Mouse (Mus musculus): ENCODE measurements around the gene Pdrg1. TPM values are rescaled to one million over a fixed set of nuclear protein-coding genes. Genes with fewer than 3 reads are reported as not detected.

Pdrg1 gene
- 100 to 1,000 TPM; 102 to 111 TPM for total RNA-seq (2023)

GRCm38 (mm10) chr2:153014758-153015593, at the start of gene Pdrg1:
Gene Pdrg1 (minus strand): TSS chr2:153015427.

GRCm38 (mm10) chr2:153031126-153032082, 16.2 kb upstream of the Pdrg1 start, which contains the start of gene Xkr7:
Gene Xkr7 (plus strand): TSS chr2:153031852.

GRCm38 (mm10) chr2:152962091-152962793, 53.0 kb downstream of the Pdrg1 start, which contains the start of gene Ttll9:
Gene Ttll9 (plus strand): TSS chr2:152962485.

Other genes with a start within 250 kb of the Pdrg1 start
- 10 to 100 TPM; 24.9 to 30.8 TPM for gene Bcl2l1, start 183.7 kb downstream of the Pdrg1 start, total RNA-seq (2023)
- 1 to 10 TPM; 2.6 to 3.5 TPM for gene Tpx2, start 167.5 kb downstream of the Pdrg1 start, total RNA-seq (2023)
- not detected for gene Mylk2, start 104.1 kb downstream of the Pdrg1 start, total RNA-seq (2023)
- gene Foxs1, start 82.2 kb downstream of the Pdrg1 start, total RNA-seq (2023): not detected
- gene Dusp15, start 63.7 kb downstream of the Pdrg1 start, total RNA-seq (2023): not detected
- gene Ttll9, start 52.9 kb downstream of the Pdrg1 start, total RNA-seq (2023): not detected
- not detected for gene Xkr7, start 16.4 kb upstream of the Pdrg1 start, total RNA-seq (2023)
- under 1 TPM in 1 of 2 experiments, not detected in 1; 0.41 TPM for gene Ccm2l, start 50.5 kb upstream of the Pdrg1 start, total RNA-seq (2023)
- 1 to 10 TPM; 3.0 to 4.2 TPM for gene Hck, start 93.0 kb upstream of the Pdrg1 start, total RNA-seq (2023)
- 10 to 100 TPM; 81.0 to 83.5 TPM for gene Tm9sf4, start 145.9 kb upstream of the Pdrg1 start, total RNA-seq (2023)
- 10 to 100 TPM; 22.0 to 24.3 TPM for gene Tspyl3, start 210.0 kb upstream of the Pdrg1 start, total RNA-seq (2023)
- gene Plagl2, start 226.0 kb upstream of the Pdrg1 start, total RNA-seq (2023): 10 to 100 TPM; 27.2 to 27.8 TPM
- 10 to 100 TPM; 29.4 to 32.9 TPM for gene Pofut1, start 226.1 kb upstream of the Pdrg1 start, total RNA-seq (2023)